Comparison of ENCODE assay signal across 9 mouse cellular contexts in the genomic region with DNA sequence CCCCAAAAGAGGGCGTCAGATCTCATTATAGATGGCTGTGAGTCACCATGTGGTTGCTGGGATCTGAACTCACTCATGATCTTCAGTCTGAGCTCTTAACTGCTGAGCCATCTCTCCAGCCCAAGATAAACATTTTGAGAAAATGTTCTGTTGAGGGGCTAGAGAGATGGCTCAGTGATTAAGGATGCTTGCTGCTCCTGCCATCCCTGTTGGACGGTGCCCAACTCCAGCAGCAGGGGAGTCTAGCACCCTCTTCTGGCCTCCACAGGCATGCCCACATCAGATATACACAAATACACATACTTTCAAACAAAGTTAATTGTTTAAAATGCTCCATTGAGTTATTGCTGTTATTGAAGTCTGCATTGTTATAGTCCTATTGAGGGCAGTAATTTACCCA. TPM values are rescaled to one million over a fixed set of nuclear protein-coding genes. Genes with fewer than 3 reads are reported as not detected.
A peak's percentile ranks its signal among the peaks of the same experiment; 100 is the strongest.
DNase-seq lines count a peak whose midpoint lies in the region; ATAC-seq and TF ChIP-seq lines count a peak whose summit lies in the region.
"Had no signal": no experiment of that assay in that cellular context is flagged by ENCODE, and none has a peak within 500 bp of the region (broad histone marks: within the 10 kb centered on the region; RNA-seq: fewer than 3 reads in every experiment).

No protein-coding gene starts in this region.

- 52% methylated on average over 2 of the region's 2 CpGs for WGBS in heart, postnatal 0 days
- WGBS in heart, embryonic 10.5 days = 53% methylated on average over 2 of the region's 2 CpGs
- 70% methylated on average over 2 of the region's 2 CpGs for WGBS in embryonic facial prominence, embryonic 10.5 days

- TF ChIP-seq CTCF in heart, postnatal 0 days (IDR thresholded peaks at IDR 0.05; ENCODE audit: low read depth) = peak; percentile 27; the same call in 1 of the 2 replicates

- no peak overlapping the region for H3K9ac ChIP-seq in heart, postnatal 0 days (replicated peaks; ENCODE audit: low read depth, low read length)
- H3K9ac ChIP-seq: midbrain, embryonic 12.5 days had no signal

- ATAC-seq in heart, postnatal 0 days (ENCODE audit: insufficient read depth, low read depth) = no peak

- no peak for DNase-seq in heart, postnatal 0 days (ENCODE audit: low spot score)
- DNase-seq in heart, embryonic 10.5 days (ENCODE audit: low spot score) = no peak
- DNase-seq in right cerebral cortex, postnatal 14 days = peak; percentile 47
- no peak for DNase-seq in right cerebral cortex, adult 18-20 months
- peak; percentile 62 for DNase-seq in adrenal gland, postnatal 14 days
- peak; percentile 31 for DNase-seq in naive thymus-derived CD4-positive, alpha-beta T cell, adult 2 months (ENCODE audit: low read depth)
- no peak for DNase-seq in embryonic facial prominence, embryonic 10.5 days (ENCODE audit: low spot score)
- DNase-seq in spleen, adult 18-20 months = no peak

- TF ChIP-seq EP300 in heart, postnatal 0 days (IDR thresholded peaks at IDR 0.05; ENCODE audit: low read depth) = no peak

- H3K9me3 ChIP-seq in heart, postnatal 0 days (replicated peaks; ENCODE audit: control insufficient read depth, low read length) = no peaks in the 10 kb centered on the region
- H3K9me3 ChIP-seq in heart, embryonic 10.5 days = no peaks in the 10 kb centered on the region
- H3K9me3 ChIP-seq in embryonic facial prominence, embryonic 10.5 days = no peaks in the 10 kb centered on the region
- H3K9me3 ChIP-seq: midbrain, embryonic 12.5 days had no signal

- no peak overlapping the region for H3K4me2 ChIP-seq in heart, postnatal 0 days (ENCODE audit: low read depth, low read length)
- H3K4me2 ChIP-seq: midbrain, embryonic 12.5 days had no signal

- no peak overlapping the region for H3K27ac ChIP-seq in heart, postnatal 0 days (ENCODE audit: low read depth)
- H3K27ac ChIP-seq in heart, embryonic 10.5 days = no peak overlapping the region
- H3K27ac ChIP-seq in embryonic facial prominence, embryonic 10.5 days (replicated peaks) = no peak overlapping the region
- H3K27ac ChIP-seq: midbrain, embryonic 12.5 days had no signal

- H3K27me3 ChIP-seq in heart, postnatal 0 days (ENCODE audit: control insufficient read depth, insufficient read depth, low read length) = no peaks in the 10 kb centered on the region
- no peaks in the 10 kb centered on the region for H3K27me3 ChIP-seq in heart, embryonic 10.5 days (ENCODE audit: insufficient read depth, poor library complexity, severe bottlenecking)
- H3K27me3 ChIP-seq in embryonic facial prominence, embryonic 10.5 days (replicated peaks; ENCODE audit: low read depth, poor library complexity, severe bottlenecking) = no peaks in the 10 kb centered on the region
- H3K27me3 ChIP-seq: midbrain, embryonic 12.5 days had no signal

- H3K4me1 ChIP-seq in heart, postnatal 0 days (ENCODE audit: control insufficient read depth, insufficient read depth) = no peaks in the 10 kb centered on the region
- 0 out of 2 replicates have a peak, but pooled peaks cover 8% of the 10 kb centered on the region for H3K4me1 ChIP-seq in heart, embryonic 10.5 days
- peaks cover 15% of the 10 kb centered on the region for H3K4me1 ChIP-seq in embryonic facial prominence, embryonic 10.5 days
- H3K4me1 ChIP-seq: midbrain, embryonic 12.5 days had no signal

- H3K4me3 ChIP-seq in heart, postnatal 0 days (ENCODE audit: low read depth, low read length) = no peak overlapping the region
- H3K4me3 ChIP-seq in heart, embryonic 10.5 days = no peak overlapping the region
- no peak overlapping the region for H3K4me3 ChIP-seq in embryonic facial prominence, embryonic 10.5 days
- H3K4me3 ChIP-seq: midbrain, embryonic 12.5 days had no signal

- no peaks in the 10 kb centered on the region for H3K36me3 ChIP-seq in heart, postnatal 0 days (replicated peaks; ENCODE audit: control insufficient read depth, insufficient read depth, low read length)
- H3K36me3 ChIP-seq in heart, embryonic 10.5 days = no peaks in the 10 kb centered on the region
- H3K36me3 ChIP-seq in embryonic facial prominence, embryonic 10.5 days (replicated peaks) = no peaks in the 10 kb centered on the region
- H3K36me3 ChIP-seq: midbrain, embryonic 12.5 days had no signal

RNA-seq across cellular contexts. Expression of a gene that starts 19.8 kb away (rescaled TPM):
- 2.9 and 4.3 TPM in 2 replicates for total RNA-seq in heart, postnatal 0 days (2014; rRNA removed; ENCODE audit: low replicate concordance)
- 3.0 and 4.1 TPM in 2 replicates for polyA plus RNA-seq in heart, postnatal 0 days (2015; fragmentation: Nextera tagmentation; extraction: Ambion mirVana)
- polyA plus RNA-seq in heart, embryonic 10.5 days (2016; fragmentation: Nextera tagmentation; extraction: Ambion mirVana) = 2.5 and 3.1 TPM in 2 replicates
- 18.7 and 19.1 TPM in 2 replicates for total RNA-seq in adrenal gland, postnatal 14 days (2021)
- 1.6 and 2.4 TPM in 2 replicates for polyA plus RNA-seq in embryonic facial prominence, embryonic 10.5 days (2016; fragmentation: Nextera tagmentation; extraction: Ambion mirVana)

Comparison
In these comparisons a context has a peak if more than half of its experiments do, and no peak if none do; other contexts are left out.
1. DNase-seq: peak in right cerebral cortex, postnatal 14 days (single experiment), adrenal gland, postnatal 14 days (single experiment) and naive thymus-derived CD4-positive, alpha-beta T cell, adult 2 months (single experiment); none in heart, postnatal 0 days (single experiment), heart, embryonic 10.5 days (single experiment), right cerebral cortex, adult 18-20 months (single experiment), embryonic facial prominence, embryonic 10.5 days (single experiment) and spleen, adult 18-20 months (0 of 2).